Mouse (Mus musculus): ENCODE measurements around the gene Upk3bl. TPM values are rescaled to one million over a fixed set of nuclear protein-coding genes. Genes with fewer than 3 reads are reported as not detected.

Upk3bl gene
- polyA plus RNA-seq, 1 experiment, result not detected

- TF ChIP-seq GATA1 (IDR thresholded peaks at IDR 0.05; ENCODE audit: low read length), result no peak
Measured at GRCm38 (mm10) chr5:136098536-136098935, 44.2 kb downstream of the Upk3bl start.

GRCm38 (mm10) chr5:136102099-136102820 is 48.0 kb downstream of the Upk3bl start:
- no peak for TF ChIP-seq GATA1 (IDR thresholded peaks at IDR 0.05; ENCODE audit: low read length)

GRCm38 (mm10) chr5:136104511-136104910 is 50.2 kb downstream of the Upk3bl start:
- TF ChIP-seq GATA1 (IDR thresholded peaks at IDR 0.05; ENCODE audit: low read length), result no peak

- TF ChIP-seq GATA1 (IDR thresholded peaks at IDR 0.05; ENCODE audit: low read length), result no peak
Measured at GRCm38 (mm10) chr5:136108486-136108885, 54.2 kb downstream of the Upk3bl start.

GRCm38 (mm10) chr5:136109042-136109441 is 54.8 kb downstream of the Upk3bl start:
- TF ChIP-seq GATA1 (IDR thresholded peaks at IDR 0.05; ENCODE audit: low read length), result no peak

Other genes with a start within 250 kb of the Upk3bl start
- gene Srrm3, start 247.6 kb upstream of the Upk3bl start, polyA plus RNA-seq (2012), result not detected in 2 replicates
- not detected in 2 replicates for gene Hspb1, start 166.6 kb upstream of the Upk3bl start, polyA plus RNA-seq (2012)
- gene Ywhag, start 119.9 kb upstream of the Upk3bl start, polyA plus RNA-seq (2012), result 226 and 268 TPM in 2 replicates
- gene Ssc4d, start 80.0 kb upstream of the Upk3bl start, polyA plus RNA-seq (2012), result 2.6 and 3.9 TPM in 2 replicates
- gene Zp3, start 74.4 kb upstream of the Upk3bl start, polyA plus RNA-seq (2012), result not detected in 2 replicates
- gene Dtx2, start 59.7 kb upstream of the Upk3bl start, polyA plus RNA-seq (2012), result 25.4 and 25.7 TPM in 2 replicates
- gene Upk3b, start 16.0 kb upstream of the Upk3bl start, polyA plus RNA-seq (2012), result not detected in 2 replicates
- gene Rasa4, start 29.4 kb downstream of the Upk3bl start, polyA plus RNA-seq (2012), result 0.06 and 0.09 TPM in 2 replicates
- 79.4 and 104 TPM in 2 replicates for gene Polr2j, start 62.1 kb downstream of the Upk3bl start, polyA plus RNA-seq (2012)
- gene Lrwd1, start 81.6 kb downstream of the Upk3bl start, polyA plus RNA-seq (2012), result 141 and 143 TPM in 2 replicates
- gene Alkbh4, start 81.7 kb downstream of the Upk3bl start, polyA plus RNA-seq (2012), result 41.9 and 42.7 TPM in 2 replicates
- 29.7 and 30.4 TPM in 2 replicates for gene Orai2, start 116.2 kb downstream of the Upk3bl start, polyA plus RNA-seq (2012)
- 44.3 and 69.2 TPM in 2 replicates for gene Prkrip1, start 144.5 kb downstream of the Upk3bl start, polyA plus RNA-seq (2012)
- not detected in 2 replicates for gene Sh2b2, start 192.1 kb downstream of the Upk3bl start, polyA plus RNA-seq (2012)

All from G1E-ER4 (cell line).